Mouse (Mus musculus) right cerebral cortex, postnatal 14 days (tissue): ENCODE data around the gene Sycp3.
"Not testable (repeated sequence)": the region's sequence is repeated elsewhere in the genome, so short reads cannot be mapped to it uniquely, and the experiment has no call there.

ENCODE experiments used
- DNase-seq: peaks from one replicate; pipeline ENCODE4 v3.0.0; 2022

Gene Sycp3

DNA sequence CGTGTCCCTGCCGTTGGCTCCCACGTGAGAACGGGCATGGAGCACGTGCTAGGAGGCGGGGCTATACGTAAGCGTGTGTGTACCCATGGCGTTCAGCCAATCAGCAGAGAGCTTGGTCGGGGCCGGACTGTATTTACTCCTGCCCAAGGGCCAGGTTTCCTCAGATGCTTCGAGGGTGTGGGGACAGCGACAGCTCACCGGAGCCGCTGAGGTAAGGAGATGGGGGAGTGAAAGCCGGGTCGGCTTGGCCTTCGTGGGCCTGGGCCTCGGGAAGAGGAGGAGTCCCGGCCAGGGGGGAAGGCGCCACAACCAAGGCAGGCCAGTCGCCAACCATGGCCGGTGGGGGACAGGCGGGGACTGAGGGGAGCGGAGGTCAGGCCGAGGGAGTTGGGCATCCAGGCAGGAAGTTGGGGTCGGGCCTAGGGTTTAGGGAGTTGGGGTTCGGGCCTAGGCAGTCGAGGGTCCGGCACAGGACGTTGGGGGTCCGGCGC lies at the start of gene Sycp3:
Sycp3 (plus strand) TSS at position 68 of the 491 bp plus-strand sequence.
- no peak for DNase-seq

DNA sequence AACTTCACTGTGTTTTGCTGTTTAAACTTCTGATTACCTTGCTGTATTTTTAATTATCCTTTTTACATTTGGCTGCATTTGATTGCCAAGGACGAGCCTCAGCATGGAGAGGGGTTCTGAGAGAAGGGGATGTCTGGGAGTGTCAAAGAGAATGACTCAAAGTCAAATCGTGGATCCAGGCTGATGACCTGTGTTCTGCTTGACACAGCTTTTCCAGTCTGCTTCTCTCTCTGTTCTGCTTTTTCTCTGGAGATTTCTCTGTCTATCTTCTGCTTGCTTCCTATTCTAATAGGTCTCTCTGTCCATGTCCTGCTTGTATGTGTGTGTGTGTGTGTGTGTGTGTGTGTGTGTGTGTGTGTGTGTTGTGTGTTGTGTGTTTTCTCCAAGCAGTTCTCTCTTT lies 49.6 kb upstream of the Sycp3 start:
- DNase-seq, result no peak

DNA sequence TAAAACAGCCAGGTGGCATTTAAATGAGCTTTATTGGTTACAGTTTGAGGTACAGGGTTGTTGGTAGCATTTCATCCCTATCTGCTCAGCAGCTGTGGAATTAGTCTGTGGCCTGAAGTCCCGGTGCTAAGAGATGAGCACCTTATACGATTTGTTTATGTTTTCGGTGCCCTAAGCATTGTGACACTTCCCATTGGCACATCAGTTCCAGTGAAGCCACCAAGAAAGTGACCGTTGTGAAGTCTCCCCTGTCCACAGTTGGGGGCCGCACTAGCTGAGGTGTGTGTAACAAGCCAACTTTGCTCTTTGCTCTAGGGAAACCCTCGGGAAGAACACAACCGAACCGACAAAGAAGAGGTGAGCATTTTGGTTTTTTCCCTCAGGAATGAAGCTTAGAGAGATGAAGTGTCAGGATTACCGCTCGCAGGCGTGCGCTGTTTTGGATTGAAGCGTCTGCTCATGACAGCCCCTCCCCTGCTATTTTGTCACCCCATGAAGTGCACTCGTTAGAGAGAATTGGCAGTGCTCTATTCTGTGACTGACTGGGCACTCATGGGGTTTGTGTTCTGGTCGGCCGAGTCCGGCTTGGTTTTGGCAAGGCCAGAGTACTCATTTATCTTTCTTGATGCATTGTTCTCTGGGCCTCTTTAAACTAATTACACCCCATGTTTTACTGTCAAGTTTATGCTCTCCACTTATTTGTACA lies 46.9 kb upstream of the Sycp3 start:
- DNase-seq, result no peak

DNA sequence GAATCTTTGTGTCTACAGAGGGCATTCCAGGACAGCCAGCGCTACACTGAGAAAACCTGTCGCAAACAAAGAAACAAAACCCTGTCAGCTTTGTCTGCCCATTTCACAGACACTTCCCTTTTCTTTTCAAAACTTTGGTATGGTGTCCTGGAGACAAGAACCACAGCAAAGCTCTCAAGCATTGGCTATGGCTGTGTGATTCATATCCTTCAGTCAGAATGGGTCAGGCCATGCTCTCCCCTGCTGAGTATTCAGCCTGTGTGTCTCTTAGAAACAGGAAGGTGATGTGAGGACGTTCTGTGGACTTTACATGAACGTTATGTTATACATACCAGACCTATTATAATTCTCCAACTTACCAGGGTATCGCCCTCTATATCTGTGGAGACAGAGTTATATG lies 41.7 kb upstream of the Sycp3 start:
- no peak for DNase-seq

DNA sequence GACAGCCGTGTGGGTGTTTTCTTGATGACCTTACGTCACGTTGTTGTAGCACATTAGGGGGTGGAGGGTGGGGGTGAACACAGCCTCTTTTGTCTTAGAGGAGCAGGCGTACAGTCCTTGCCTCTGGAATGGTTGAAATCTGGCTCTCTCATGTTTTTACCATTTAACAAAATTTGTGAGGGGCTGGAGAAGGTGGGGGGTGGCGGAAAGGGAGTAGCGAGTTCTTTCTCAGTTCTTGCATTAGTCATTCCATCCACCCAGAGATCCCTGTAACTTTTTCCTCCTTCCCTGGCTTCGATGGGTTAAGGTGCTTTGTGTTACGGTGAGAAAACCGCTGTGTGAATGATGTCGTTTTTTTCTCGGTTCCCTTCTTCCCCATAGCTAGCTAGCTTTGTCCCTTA lies 39.2 kb upstream of the Sycp3 start:
- DNase-seq, result no peak

DNA sequence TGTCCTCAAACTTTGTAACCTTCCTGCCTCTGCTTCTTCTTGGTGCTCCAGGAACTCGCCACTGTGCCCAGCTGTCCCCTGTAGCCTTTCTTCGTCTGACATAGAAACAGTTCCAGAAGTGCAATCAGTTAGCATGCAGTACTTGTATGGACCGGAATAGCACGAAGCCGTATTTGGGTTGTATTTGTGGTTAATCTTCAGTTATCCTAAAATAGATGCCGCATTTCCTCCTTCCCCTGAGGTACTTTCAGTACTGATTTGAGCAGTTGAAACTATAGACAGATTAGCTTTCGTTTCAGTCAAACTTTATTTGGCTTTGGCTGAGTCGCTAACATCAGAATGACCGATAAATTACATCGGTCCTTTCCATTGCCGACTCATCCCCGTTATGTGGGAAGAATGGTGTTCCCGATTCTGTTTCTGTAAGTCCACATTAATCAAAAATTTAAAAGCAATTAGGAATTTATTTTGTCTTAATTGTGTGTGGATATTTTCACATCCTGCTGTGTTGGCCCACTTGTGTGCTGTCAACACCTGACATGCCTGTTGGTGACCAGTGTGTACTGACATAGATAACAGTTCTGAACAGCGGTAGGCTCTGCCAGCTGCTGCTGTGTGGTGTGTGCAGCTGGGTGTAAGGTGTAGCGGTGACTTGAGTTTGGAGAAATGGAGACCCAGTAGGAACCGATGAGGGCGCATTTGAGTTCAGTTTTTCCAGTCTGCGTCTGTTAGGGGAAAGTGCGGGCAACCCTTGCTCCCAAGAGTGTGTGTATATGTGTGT lies 38.5 kb upstream of the Sycp3 start:
- no peak for DNase-seq

DNA sequence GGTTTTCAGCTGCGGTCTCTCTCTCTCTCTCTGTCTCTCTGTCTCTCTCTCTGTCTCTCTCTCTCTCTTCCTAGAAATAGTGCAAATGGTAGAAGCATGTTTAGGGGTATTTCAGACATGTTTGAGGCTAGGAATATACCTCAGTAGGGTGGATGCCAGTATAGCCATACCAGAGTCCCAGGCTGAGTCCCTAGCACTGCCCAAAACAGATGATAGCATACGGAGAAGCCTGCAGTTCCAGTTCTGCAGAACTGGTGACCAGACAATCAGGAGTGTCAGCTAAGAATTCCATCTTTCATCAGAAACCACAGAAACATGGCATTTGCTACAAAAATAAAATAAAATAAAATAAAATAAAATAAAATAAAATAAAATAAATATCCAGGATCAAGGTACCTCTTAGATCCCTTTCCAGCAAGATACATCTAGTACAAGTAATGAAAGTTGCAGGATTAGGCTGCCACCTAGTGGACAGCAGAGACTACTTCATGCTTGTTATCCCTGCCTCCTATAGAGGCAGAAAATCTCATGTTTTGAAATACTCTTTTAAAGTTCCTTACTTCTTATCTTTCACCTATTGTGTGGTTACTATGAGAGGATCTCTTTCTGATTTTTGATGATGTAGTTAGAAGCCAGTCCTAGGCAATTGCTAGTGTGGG lies 33.1 kb upstream of the Sycp3 start:
- DNase-seq, result peak; percentile 47

DNA sequence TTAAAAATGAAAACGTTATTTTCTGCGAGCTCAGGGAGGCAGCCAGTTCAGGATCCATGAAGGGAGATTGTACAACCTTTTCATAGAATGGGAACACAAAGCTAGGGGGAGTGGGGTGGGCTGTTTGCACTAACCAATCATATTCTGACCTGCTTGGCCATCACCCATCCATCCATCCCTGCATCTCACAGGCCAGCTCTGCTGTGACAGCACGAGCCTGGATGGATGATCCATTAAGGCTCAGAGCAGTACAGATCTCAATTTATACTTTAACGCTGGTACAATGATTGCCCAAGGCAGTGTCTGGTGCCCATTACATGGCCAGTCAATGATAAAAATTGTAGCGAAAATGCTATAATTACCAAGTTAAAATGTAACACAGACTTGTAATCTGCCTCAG lies 32.5 kb upstream of the Sycp3 start:
- no peak for DNase-seq

DNA sequence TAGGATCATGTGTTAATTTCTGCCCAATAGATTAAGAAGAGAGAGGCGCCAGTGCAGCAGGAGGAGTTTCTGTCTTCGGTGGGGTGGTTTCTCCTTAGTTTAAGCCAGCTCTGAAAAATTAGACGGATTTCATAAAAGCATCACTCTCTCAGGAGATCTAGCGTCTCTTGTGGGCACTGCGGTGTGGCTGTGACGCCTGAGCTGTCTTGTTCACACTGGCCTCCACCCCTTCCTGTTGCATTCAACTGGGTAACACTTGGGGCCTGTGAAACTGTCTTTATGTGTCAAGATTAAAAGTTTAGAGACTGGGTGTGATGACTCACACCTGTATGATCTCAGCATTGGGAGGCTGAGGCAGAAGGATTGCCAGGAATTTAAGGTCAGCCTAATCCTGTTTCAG lies 31.4 kb upstream of the Sycp3 start:
- no peak for DNase-seq

DNA sequence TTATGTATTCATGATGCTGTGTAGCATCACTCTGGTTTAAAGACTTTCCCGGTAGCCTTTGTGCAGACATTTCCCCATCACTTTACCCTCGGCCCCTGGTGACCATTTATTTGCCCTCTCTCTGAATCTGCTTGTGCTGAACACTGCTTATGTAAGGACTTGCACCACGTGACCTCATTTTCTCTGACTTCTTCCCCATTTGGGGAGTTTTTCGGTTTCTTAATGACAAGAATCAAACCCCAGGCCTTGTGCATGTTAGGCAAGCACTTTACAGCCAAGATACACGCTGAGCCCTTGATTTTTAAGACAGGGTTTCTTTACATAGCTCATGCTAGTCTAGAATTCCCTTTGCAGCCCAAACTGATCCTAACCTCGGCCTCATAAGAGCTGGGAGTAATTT lies 18.1 kb upstream of the Sycp3 start:
- DNase-seq, result no peak

DNA sequence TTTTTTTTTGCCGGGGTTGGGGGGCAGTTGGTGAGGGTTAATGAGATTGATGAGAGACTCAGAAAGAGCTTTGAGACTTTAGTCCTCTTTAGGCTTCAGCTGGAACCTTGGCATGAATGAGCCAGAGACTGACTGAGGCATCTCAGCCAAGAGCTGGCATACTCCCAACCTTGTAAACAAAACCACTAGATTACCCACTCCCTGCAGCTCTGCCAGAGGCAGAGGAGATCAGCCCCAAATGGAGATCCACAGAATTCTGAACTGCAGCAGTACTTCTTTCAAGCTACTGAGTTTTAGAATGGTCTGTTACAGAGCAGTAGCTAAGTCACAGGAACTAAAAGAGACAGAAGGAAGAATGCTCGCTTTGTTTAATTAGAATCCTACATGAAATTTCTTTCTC lies 8.1 kb upstream of the Sycp3 start:
- no peak for DNase-seq

DNA sequence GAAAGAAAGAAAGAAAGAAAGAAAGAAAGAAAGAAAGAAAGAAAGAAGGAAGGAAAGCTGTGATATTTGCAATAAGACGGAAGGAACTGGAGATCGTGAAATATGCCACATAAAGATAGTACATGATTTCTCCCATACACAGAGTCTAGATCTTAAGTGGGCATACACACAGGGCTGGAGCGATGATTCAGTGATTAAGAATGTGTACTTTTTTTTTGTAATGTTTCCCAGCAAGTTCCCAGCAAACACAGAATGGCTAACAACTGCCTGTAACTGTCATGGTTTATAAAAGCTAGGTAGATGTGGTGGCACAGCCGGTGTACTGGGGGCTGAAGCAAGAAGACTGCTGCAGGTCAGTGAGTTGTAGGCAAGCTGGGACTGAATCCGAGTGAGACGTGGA lies 7.4 kb upstream of the Sycp3 start:
- no peak for DNase-seq

DNA sequence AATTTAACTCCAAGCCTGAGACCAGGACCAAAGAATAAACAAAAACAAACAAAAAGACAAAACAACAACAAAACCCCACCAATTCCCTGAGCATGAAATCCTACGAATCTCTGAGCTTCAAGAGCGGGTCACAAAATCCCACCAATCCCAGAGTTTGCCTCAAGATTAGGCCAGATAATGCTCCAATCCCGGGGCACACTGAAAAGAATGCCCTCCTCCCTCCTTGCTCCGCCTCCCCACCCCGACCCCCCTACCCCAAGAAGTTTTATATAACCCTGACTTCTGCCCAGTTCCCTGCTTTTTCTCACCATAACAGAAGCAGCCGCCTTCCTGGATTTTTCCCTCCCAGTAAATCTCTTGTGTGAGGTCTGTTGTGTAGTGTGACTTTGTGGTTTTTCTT lies 1.6 kb upstream of the Sycp3 start:
- no peak for DNase-seq

DNA sequence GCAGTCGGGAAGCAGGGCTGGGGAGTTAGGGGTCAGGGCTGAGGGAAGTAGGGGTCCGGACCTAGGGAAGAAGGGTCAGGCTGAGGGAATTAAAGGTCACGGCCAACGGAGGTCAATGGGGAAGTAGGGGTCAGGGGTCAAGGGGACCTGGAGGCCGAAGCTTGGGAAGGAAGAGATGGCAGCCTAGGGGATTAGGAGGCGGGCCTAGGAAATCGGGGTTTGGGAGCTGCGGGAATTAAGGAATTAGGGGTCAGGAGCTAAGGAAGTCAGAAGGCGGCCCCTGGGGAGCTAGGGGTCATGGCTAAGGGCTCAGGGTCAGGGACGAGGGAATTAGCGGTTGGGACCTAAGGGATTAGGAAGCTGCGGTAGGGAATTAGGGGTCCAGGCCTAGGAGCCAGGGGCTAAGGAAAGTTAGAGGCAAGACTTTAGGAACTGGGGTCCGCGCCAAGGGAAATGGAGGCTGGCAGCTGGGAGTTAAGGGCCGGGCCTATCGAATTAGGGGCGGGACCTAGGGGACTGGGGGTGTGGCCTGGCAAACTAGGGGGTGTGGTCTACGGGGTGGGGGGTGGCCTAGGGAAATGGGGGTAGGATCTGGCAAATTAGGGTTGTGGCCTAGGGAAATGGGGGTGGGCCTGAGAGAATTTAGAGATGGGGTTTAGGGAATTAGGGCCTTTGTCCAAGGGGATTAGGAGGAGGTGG lies 902 bp downstream of the Sycp3 start:
- no peak for DNase-seq

DNA sequence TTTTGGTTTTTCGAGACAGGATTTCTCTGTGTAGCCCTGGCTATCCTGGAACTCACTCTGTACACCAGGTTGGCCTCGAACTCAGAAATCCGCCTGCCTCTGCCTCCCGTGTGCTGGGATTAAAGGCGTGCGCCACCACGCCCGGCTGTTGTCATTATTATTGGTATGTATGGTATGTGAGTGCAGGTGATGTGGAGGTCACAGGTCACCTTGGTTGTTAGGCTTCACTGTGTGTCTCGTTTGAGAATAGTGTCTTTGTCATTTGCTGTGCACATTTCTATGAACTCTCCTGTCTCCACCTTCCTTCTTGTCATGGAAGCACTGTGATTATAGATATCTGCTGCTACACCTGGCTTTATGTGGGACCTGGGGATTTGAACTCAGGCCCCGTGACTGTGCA lies 23.5 kb downstream of the Sycp3 start:
- DNase-seq, result not testable (repeated sequence)

DNA sequence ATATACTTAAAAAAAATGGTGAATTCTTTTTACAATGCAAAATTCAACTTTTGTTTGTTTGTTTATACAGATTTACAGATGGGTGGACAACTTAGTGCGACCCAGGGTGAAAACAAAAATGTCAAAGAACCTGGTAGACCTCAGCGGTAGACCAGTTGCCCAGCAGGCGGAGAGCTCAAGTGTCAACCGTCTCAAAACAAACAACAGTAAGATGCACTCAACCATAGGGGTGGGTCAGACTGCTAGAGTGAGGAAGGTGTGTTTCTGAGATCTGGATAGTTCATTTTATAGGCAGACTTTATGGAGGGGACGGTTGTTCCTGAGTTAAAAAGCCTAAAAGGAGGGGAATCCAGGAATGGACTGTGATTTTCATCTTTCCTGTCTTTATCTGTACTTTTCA lies 29.3 kb downstream of the Sycp3 start:
- DNase-seq, result no peak

DNA sequence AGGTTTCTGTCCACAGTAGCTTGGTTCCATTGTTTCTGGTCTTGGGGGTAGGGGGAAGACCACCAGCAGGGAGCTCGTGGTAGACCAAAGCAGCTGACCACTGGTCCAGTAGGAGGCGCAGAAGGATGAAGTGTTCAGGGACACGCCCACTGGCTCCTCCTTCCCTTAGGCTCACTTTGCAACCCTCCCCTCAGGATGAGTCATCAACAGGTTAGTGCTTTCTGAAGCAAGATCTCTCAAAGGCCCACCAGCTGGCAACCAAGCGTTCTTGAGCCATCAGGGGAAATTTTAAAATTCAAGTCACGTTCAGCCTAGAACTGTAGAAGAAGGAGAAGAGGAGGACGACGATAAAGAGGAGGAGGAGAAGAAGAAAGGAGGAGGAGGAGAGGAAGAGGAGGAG lies 32.3 kb downstream of the Sycp3 start:
- DNase-seq, result no peak

DNA sequence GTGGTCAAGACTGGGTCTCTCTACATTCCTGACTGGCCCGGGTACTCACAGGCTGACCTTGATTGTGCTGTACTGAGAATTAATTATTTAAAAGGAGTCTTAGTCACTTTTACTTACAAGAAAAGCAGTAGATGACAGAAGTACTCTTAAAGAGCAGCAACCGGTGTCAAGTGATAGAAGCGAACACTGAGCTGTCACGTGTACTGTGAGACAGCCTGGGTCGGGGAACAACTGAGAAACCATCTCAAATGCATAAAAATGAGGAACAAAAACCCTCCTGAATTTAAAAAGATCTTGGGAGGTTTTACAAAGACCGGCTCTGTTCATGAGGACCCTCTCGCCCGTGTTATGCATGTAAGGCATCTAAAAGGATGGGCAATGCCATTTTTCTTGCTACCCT lies 33.3 kb downstream of the Sycp3 start:
- DNase-seq, result no peak

DNA sequence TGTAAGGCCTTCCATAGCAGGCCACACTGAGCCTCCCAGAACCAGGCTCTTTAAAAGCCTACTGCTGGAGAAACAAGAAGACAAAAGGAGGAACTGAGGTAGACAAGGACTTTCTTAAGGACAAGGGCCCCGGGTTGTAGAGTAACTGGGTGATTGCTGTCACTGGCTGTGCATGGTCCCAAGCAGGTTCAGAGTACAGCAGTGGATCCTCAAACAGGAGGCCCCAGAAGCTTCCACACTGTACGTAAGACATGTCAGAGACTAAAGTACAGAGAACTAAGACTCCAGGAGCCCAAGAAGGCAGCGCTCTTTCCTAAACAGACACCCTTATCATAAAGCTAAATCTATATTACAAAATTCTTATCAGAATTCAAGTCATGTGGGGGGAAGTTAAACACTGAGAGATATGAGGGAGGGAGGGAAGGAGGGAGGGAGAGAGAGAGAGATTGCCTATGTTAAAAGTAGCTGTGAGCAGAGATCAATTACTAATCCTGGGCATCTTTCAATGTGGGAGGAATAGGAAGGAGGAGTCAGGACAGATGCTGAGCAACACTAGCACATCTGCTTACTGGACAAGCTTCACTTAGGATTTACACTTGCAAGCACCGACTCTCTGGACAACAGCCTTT lies 35.7 kb downstream of the Sycp3 start:
- no peak for DNase-seq

DNA sequence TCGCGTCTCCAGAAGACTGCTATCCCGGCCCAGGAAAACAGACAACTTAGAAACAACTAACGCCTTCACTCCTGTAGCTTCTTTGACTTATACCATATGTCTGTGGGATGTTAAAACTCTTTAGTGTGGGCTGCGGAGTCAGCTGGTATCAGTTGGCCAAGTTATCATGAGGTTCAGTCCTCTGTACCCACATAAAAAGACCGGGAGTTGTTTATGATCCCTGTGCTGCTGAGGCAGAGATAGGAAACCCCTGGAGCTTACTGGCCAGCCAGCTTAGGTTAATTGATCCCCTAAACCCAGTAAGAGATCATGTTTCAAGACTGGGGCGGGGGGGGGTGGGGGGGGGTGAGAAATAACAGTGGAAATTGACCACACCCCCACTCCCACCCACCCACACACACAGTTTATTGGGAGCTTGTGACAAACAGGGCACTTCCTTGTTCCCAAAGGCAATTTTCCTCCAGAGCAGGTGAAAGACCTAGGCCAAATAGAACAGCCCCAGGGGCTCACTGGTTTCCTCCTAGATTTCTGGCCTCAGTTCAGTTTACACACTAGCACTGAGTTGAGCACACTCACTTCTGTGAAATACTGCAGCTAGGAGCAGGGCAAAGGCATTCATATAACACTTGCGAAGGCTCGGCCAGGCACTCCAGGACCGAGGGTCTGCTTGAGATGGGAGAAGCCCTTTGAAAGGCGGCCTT lies 37.6 kb downstream of the Sycp3 start:
- DNase-seq, result no peak

DNA sequence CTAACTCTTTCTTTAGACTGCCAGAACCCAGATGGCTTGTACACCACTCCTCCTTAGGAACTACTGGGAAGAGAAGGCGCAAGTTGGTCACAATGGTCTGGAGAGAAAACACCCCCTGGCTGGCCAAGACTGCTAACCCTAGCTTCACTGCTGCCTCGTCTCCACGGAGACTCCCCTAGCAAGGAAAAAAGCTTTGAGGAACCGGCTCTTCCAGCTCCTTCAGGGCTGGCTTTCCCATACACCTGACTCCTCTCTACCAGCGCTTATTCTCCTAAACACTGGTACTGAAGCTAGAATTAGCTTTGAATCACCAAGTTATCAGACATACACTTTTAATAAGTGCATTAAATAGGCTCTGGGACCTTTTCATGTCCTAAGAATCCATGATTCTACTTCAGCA lies 40.6 kb downstream of the Sycp3 start:
- no peak for DNase-seq

DNA sequence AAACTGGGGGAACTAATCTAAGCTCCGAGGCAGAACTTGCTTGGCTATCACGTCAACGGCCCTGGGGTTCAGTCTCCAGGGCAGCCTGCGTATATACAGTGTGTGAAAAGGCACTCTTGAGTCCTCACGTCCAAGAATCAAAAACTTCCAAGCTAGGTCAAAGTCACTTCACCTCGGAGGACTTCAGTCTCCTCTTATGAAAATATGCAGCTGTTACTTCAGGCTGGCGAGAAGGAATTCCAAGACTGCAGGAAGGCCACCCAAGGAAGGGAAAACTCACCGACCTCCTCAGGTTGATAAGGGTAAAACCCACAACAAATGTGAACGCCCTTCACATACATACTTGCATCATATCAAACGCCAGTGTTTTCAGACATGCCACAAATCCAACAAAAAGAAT lies 42.0 kb downstream of the Sycp3 start:
- no peak for DNase-seq
